Mouse (Mus musculus): ENCODE results near the gene Syap1.

The Syap1 gene

DNA sequence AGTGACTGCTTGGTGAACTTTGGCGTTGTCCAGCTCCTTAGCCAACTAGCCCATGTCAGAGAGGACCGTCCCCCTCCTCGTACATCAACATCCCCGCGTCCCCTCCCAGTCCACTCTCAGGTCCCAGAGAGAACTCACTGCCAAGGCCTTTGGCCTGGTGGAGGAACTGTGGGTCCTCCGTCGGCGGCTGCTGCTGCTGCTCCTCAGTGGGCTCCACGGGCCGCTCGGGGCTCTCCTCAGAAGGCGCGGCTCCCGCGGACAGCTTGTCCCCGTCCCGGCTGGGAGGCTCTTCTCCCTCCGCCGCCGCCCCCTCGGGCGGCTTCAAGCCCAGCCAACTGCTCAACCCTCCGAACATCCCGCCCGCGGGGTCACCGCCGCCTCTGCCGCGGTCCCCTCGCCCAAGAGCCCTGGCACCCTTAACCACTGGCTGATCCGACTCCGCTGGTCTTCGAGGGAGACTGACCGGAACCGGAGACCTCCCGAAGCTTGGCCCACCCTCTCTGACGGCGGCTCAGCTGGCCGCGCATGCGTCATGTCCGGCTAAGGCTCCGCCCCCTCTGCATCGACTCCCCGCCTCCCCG lies at the start of gene Syap1:
Gene Syap1, minus strand, starts transcription at position 517 of the 581 bp plus-strand sequence.
- peak; percentile 70 to 78 for DNase-seq (ENCODE audit: low spot score in 2 of 2)

DNA sequence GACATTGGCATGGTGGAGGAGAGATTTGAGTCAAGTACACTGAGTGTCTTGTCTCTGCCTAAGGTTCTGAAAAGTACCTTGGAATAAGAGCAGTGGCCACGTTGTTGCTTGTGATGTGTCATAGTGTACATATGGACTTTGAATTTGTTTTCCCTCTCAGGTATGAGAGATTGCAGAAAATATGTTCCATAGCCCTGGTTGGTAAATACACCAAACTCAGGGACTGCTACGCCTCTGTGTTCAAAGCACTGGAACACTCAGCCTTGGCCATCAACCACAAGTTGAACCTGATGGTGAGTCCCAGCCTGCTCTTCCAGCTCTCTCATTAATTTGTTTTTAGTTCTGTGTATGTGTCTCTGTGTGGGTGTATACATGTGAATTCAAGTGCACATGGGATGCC lies 43.2 kb upstream of the Syap1 start:
- DNase-seq (ENCODE audit: low spot score in 2 of 2), result no peak

DNA sequence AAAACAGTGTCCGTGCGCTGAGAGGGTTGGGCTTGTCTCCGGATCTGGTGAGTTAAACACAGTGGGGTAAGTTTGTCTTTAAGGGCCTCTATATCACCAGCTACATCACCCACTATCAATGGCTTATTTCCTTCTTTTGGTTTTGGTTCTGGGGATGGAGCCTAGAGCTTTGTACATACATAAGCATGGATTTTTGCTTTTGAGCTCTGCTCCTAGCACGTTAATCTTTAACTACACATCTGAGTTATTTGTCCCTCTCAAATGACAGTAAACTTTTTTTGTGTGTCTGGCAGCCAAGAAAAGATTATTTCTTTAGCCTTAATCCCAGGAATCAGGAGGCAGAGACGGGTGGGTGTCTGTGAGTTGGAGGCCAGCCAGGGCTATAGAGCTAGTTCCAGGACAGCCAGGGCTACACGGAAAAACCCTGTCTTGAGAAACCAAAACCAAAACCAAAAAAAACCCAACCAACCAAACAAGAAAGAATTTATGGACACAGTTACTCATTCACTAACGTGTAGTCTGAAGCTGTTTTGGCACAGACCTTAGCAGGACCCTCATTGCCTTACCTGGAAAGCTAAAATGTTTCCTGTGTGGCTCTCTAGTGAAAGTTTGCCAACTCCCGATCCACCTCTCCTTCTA lies 33.4 kb upstream of the Syap1 start:
- DNase-seq (ENCODE audit: low spot score in 2 of 2), result no peak

DNA sequence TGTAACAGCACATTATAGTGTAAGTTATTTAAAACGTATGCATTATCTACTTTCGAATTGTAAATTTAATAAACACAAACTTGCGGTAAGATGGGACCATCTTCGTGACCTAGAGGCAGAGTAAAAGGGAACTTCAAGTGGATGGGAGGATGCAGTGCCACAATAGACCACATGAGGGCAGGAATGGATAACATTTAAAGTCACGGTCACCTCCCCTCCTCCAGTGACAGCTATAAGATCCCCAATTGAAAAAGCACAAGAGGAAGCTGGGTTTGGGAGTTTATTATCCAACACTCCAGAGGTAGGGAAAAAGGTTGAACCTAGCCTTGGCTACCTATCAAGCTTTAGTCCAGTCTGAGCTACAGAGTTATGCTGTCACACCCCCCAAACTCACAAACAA lies 27.4 kb upstream of the Syap1 start:
- DNase-seq (ENCODE audit: low spot score in 2 of 2), result peak; percentile 18 to 37

DNA sequence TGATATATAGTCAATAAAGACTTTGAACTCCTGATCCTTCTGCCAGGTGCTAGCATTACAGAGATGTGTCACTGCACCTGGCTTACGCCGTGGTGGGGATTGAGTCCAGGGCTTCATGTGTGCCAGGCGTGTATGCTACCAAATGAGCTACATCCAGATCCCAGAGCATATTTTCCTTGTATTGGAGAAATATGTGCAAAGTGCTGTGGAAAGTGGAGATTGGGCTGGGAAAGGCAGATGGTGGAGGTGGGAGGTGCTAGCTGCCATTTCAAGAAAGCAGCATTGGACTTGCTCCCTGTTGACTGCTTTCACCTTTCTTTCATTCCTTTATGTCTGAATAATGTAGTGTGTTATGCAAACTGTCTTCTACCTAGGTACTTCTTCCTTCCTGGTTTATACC lies 25.4 kb upstream of the Syap1 start:
- DNase-seq (ENCODE audit: low spot score in 2 of 2), result no peak

DNA sequence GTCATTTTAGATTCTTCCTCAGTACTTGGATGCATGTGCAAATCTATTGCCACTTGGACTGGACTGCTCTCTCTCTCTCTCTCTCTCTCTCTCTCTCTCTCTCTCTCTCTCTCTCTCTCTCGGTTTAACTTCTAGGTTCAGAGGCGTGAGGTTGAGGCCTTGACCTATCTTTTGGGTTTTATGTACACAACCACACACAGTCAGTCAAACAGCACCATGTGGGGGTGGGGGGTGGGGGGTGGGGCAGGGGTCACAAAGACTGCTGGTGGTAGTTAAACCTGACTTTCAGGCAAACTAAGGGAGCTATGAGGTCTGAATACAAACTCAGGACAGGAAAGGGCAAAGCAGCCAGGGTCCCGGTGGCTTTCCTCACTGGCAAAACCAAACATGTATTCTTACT lies 19.3 kb upstream of the Syap1 start:
- no peak for DNase-seq (ENCODE audit: low spot score in 2 of 2)

DNA sequence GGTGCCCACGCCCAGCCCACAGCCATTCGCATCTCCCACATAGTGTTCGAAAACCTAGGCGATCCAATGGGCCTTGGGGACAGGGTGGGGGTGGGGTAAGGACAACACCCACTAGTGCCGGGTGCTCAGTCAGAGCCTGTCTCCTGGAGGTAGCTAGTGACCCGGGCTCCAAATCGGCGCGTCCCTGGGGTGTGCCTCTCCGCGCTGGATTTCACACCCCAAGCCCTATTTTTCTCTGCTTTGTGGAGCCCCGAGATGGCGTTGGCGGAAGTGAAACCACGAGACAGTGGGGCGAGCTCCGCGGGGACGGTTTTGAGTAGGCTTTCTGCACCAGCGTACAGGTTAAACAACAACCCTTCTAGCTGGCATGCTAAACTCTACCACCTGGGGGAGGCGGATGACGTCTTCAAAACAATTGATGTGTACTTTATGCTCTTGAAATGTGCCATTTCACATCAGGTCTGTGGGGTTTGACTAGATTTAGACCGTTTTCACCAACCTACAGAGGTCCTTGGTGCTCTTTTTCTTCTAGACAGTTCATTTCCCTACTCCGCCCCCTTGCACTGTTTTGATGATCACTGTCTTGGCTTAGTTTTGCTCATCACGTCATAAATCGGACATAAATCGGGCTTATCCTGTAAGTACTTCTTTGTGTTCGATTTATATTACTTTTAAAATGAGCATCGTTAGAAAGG lies 13.9 kb upstream of the Syap1 start:
- DNase-seq (ENCODE audit: low spot score in 2 of 2), result peak; percentile 79 to 80

DNA sequence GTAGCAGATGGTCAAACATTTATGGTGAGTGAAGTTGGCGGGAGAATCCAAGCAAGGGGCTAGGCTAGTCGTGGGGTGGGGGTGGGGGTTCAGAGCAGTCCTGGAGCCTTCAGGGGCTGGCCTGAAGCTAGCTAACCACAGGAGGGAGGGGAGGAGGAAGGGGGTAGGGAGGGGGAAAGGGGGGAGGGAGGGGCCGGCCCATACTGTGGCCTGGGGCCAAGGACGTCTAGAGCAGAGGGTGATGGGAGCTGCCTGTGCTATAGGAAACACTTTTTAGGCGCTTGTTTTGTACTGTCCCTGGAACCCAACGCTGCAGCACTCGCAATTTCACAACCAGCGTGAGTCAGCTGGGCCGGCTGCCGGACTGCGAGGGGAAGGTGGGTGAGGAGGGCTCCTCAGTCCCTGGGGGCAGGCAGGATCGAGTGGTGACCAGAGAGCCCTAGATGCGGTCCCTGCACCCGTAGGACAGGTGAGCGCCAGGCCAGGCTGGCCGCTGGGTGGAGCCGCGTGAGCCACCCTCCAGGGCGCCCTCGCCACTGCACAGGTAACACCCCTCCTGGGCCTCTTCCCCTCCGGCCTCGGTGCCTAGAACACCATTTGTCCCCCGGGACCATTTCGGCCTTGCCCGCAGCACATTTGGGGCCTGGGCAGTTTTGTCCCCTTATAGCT lies 13.3 kb upstream of the Syap1 start:
- peak; percentile 41 for DNase-seq (ENCODE audit: low spot score in 2 of 2)

DNA sequence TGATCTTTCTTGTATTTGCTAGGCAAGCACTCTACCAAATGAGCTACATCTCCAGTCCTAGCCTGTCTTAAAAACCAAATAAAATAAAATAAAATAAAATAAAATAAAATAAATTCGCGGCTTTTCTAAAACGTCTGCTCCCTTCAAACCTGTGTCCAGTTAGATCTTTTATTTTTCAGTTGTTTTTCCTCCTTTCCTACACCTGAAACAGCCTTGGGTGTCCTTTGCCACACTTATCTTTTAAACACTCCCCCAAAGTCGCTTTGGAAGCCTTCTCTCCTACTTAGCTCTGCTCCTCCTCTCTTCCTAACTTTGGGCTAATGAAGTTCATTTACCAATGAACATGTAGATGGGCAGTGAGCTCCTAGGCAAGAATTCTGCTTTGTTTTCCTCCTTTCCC lies 12.7 kb upstream of the Syap1 start, which contains the start of gene Ctps2:
Gene Ctps2, plus strand, starts transcription at position 301 of the 400 bp plus-strand sequence.
- DNase-seq (ENCODE audit: low spot score in 2 of 2), result no peak

DNA sequence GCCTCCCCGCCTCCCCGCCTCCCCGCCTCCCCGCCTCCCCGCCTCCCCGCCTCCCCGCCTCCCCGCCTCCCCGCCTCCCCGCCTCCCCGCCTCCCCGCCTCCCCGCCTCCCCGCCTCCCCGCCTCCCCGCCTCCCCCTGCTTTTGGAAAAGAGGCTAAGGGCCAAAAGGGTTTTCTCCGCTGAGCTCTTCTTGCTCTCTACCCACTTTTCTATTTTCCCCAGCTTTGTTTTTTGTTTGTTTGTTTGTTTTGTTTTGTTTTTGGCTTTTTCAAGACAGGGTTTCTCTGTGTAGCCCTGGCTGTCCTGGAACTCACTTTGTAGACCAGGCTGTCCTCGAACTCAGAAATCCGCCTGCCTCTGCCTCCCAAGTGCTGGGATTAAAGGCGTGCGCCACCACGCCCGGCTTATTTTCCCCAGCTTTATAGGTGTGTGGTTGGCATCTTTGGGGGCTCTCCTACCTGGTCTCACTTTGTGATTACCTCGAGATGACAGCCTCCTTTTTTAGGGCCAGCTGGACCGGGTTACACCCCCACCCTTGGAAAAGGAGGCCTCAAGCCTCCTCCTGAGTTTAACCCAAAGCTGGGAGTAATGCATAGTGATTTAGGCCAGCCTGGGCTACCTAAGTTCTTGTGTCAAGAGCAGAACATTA lies 452 bp upstream of the Syap1 start:
- DNase-seq (ENCODE audit: low spot score in 2 of 2), result peak in 1 of 2 experiments; percentile 2

DNA sequence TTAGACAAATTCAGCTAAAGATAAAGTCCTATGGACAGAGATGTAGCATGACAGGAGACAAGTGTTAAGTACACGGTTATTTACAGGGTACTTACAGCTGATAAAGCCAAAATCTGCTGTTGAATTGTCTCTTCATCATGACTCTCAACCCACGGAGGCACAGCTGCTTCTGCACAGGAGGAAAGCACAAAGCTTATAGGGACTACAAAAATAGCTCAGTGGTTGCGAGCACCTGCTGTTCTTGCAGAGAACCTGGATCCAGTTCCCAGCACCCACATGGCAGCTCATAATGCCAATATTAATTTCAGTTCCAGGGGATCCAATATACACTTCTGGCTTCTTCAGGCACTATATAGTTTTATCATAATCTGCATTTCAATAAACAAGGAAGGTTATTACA lies 10.0 kb downstream of the Syap1 start:
- DNase-seq (ENCODE audit: low spot score in 2 of 2), result no peak

DNA sequence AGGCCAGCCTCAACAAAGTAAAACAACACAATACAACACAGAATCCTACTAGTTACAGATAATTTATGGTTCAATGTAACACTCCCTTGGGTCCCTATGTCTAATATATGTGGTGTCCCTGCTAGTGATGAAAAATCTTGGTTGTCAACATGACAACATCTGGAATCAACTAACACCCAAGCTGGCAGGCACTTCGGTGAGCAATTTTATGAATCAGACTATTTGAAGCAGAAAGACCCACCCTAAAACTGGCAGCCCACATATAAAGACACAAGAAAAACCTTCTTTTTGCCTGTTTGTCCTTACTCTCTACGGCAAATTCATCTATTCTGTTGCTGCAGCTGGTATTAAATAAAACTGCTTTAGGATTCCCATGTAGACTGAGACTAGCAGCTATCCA lies 14.5 kb downstream of the Syap1 start:
- no peak for DNase-seq (ENCODE audit: low spot score in 2 of 2)

DNA sequence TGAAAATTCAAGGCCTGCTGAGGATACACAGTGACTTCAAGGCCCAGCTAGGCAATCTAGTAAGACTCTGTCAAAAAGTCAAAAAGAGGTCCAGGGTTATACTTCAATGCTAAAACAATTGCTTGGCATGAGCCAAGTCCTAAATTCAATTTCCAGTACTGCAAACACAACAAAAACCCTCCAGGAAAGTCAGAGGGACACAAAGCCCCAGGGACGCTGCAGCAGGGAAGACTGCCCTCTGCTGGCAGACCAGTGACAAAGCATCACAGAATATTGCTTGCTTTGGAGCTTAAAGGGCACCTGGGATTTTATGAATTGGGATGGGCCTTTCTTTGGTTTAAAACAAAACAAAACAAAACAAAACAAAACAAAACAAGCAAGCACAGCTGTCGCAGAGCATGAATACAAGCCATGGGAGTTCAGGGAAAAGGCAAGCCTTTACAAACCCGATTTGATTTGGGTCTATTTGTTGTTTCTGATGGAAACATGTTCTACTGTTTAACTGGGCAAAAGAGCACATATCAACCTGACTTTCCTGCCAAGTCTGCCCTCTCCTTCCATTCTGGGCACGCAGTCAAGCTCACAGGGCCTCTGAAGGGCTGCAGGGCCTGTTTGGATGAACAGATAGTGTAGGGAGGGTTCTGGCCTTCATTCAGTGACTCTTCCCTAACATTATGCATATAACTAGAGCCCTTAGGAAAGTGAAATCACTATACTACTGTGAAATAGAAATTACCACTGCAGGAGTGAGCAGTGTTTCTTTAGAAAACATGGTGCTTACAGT lies 16.3 kb downstream of the Syap1 start:
- no peak for DNase-seq (ENCODE audit: low spot score in 2 of 2)

DNA sequence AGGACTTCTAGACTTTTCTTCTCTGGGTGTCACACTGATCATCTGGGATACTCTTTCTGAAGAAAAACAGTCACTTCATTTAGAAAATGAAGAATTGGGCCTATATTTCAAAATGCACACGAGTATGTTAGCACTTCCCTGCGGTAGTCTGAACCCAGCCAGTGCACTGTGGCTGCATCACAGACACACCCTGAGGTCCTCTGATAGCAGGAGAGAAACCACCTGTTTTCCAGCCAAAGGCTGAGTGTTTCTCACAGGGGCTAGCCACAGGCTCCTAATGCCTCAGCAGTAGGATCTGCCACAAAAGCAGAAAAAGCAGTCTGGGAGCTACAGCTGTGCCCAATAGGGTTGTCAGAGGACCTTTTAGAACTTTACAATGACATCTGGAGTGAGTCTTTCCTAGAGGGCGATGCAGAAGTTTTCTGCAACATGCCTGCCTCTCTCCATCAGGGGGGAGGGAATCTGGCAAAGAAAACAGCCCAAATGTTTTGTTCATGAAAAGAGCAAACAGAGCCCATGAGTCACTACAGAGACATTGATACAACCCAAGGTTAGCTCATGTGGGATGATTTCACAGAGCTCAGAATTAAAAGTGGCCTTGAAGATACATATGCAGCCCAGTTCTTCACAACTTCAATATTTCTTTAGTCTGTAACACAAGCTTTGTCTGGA lies 19.8 kb downstream of the Syap1 start:
- DNase-seq (ENCODE audit: low spot score in 2 of 2), result no peak

DNA sequence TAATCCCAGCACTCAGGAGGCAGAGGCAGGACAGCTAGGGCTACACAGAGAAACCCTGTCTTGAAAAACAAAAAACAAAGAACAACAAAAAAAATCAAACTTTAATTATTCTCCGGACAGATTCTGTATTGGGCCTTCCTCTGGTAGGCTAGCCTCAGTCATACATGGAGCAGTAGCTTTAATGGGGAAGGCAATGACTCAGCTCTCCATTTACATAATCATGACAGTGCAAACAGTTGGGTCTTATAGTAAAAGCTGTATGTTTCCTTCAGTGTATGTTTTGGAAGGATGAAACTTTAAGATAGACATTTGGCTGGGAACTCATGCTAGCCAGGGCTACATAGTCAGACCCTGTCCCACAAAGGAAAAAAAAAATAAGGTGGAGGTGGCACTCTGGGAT lies 39.6 kb downstream of the Syap1 start:
- no peak for DNase-seq (ENCODE audit: low spot score in 2 of 2)

DNA sequence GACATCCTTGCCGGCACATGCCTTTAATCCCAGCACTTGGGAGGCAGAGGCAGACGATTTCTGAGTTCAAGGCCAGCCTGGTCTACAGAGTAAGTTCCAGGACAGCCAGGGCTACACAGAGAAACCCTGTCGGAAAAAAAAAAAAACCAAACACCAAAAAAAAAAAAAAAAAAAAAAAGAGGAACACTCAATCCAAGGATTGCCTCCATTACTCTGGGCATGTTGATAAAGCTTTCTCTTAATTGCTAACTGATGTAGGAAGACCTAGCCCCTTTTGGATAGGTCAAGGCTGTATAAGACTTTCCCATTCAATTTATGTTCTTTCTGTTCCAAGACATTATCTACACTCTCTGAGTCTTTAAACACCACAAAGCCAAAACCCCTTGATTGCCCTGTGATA lies 42.7 kb downstream of the Syap1 start:
- no peak for DNase-seq (ENCODE audit: low spot score in 2 of 2)

DNA sequence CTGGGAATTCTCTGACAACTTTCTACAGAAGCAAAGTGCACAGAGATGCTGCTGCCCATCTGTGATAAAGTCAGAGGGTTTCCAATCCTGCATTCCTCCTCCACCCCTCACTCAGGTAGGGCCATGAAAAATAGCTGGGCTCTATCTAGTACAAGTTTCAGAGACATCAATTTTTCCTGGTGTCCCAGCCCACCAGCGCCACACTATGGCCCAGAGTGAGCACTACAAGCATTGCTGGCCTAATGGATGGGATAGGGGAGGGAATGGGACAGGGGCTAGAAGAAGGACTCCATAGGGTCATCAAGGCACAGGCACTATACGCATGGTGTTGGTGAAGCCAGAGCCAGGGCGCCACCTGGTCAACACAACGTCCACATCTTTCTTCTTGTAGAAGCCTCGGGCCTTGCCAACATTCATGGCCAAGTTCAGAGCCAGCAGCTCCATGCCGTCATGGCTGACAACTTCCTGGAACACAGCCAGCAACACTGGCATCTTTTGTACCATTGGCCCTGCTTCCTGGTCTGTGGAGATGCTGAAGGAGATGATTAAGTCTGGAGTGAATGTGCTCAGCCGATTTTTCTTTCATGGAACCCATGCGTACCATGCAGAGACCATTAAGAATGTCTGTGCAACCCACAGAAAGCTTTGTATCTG lies 43.7 kb downstream of the Syap1 start:
- no peak for DNase-seq (ENCODE audit: low spot score in 2 of 2)

DNA sequence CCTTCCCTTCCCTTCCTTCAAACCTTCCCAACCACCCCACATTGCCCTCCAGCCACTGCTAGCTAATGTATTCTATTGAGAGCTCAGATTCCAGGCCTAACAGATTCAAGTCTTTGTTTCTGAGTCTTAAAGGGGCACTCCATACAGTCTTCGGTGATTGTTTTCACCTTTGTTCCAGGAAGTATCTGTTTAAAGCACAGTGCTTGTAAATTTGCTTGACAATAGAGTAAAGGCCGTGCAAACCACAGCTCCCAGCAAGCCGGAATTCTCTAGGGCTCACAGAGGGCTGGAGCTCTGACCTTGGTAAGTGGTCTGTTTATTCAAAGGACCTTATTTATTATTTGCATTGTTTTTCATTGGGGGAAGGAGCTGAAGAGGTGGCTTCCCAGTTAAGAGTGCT lies 56.1 kb downstream of the Syap1 start:
- no peak for DNase-seq (ENCODE audit: low spot score in 2 of 2)

DNA sequence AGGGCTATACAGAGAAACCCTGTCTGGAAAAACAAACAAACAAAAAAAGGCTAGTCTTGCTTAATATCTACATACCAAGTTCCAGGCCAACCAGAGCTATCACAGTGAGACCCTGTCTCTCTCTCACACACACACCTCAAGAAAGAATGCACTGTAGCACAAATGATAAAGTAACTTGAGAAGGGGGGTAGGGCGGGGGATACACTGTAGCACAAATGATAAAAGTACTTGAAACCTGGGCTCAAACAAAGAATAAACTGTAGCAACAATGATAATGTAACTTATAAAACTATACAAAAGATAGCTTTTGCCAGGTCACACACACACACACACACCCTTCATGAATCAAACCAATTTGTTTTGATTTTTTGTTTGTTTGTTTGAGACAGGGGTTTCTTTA lies 56.7 kb downstream of the Syap1 start:
- DNase-seq (ENCODE audit: low spot score in 2 of 2), result no peak

DNA sequence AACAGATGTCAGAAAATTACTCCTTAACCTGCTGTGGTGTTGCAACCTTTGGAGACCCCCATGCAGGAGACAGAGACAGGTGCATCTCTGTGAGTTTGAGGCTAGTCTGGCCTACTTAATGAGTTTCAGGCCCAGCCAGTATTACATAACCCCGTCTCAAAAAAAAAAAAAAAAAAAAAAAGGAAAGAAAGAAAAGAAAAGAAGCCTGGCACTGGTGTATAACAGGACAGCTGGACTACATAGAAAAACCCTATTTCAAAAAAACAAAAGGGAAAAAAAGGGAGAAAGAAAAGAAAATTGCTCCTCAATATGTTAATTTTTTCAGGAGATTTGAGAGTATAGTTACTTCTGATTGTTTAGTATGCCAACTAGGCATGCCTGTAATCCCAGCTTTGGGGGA lies 57.2 kb downstream of the Syap1 start:
- no peak for DNase-seq (ENCODE audit: low spot score in 2 of 2)

Data from spleen, postnatal 36 days (tissue).